Mouse (Mus musculus) G1E (cell line): ENCODE measurements around the gene Lrp8. TPM values are rescaled to one million over a fixed set of nuclear protein-coding genes. Genes with fewer than 3 reads are reported as not detected.
A peak's percentile ranks its signal among the peaks of the same experiment; 100 is the strongest.

Experiments used
- ATAC-seq: 2 replicates; pipeline ENCODE4 v1.8.0; 2016; ENCODE audit warnings: mild to moderate bottlenecking; ENCODE audit not compliant: insufficient number of reproducible peaks, poor library complexity, low FRiP score, severe bottlenecking; ENCODE audit errors: extremely low read depth
- DNase-seq: peaks from one replicate; pipeline ENCODE4 v3.0.0; 2012; ENCODE audit warnings: low spot score
- H3K27me3 ChIP-seq: 2 replicates; pipeline ENCODE4 v1.6.1; 2012; ENCODE audit warnings: mild to moderate bottlenecking, low read length, inconsistent platforms; ENCODE audit not compliant: insufficient read depth
- H3K36me3 ChIP-seq: replicated peaks from 2 replicates; pipeline ENCODE3; 2012; ENCODE audit warnings: mild to moderate bottlenecking, inconsistent platforms
- H3K4me1 ChIP-seq: 2 replicates; pipeline ENCODE4 v1.6.1; 2012; ENCODE audit warnings: low read depth, low read length, inconsistent platforms, mixed read lengths; ENCODE audit not compliant: insufficient read depth
- H3K4me3 ChIP-seq: 2 replicates; pipeline ENCODE4 v1.5.1; 2012; ENCODE audit warnings: low read depth, mild to moderate bottlenecking, inconsistent platforms, low read length, moderate library complexity, mixed read lengths
- H3K9me3 ChIP-seq: replicated peaks from 2 replicates; pipeline ENCODE4 v1.6.1; 2012; ENCODE audit warnings: inconsistent platforms
- CTCF ChIP-seq: IDR thresholded peaks from 2 replicates; pipeline ENCODE4 v1.5.1; 2012; ENCODE audit warnings: low read depth, low read length, inconsistent platforms, mixed read lengths
- GATA1 ChIP-seq: IDR thresholded peaks from 2 replicates; pipeline ENCODE4 v1.6.1; 2012; ENCODE audit warnings: borderline replicate concordance, low read length, inconsistent platforms, mixed read lengths
- GATA2 ChIP-seq: IDR thresholded peaks from 2 replicates; pipeline ENCODE4 v1.6.1; 2012; ENCODE audit warnings: low read depth, low read length, inconsistent platforms, borderline replicate concordance
- POLR2AphosphoS5 ChIP-seq: IDR thresholded peaks from 2 replicates; pipeline ENCODE4 v1.6.1; 2012; ENCODE audit warnings: low read depth, low read length, inconsistent platforms; ENCODE audit not compliant: insufficient replicate concordance
- TAL1 ChIP-seq: conservative IDR thresholded peaks from 2 replicates; pipeline ENCODE4 v1.6.1; 2012; ENCODE audit warnings: low read depth, low read length, inconsistent platforms, mixed read lengths
- polyA plus RNA-seq: library from polyadenylated mRNA; stranded (reverse); fragments of >175 nt; gene quantifications from 2 replicates; pipeline ENCODE4 v1.2.3, GENCODE M21; 2012
- total RNA-seq, 2 experiments: library from RNA; stranded (forward) in 1 of 2; stranded (reverse) in 1 of 2; fragments of 200-1000 nt in 1 of 2; fragments of >200 nt in 1 of 2; fragmentation: Nextera tagmentation in 1 of 2; gene quantifications; 2 replicates each; pipeline ENCODE4 v1.2.3; 2014 to 2017

Gene Lrp8
- total and polyA plus RNA-seq, 3 experiments: 5.0 to 13.0 (median 12.1) TPM

- no peak overlapping the region for H3K4me3 ChIP-seq
- TF ChIP-seq CTCF (no peak), TAL1 (no peak), POLR2AphosphoS5 (no peak), GATA2 (no peak), GATA1 (no peak)
- no peaks in the 10 kb centered on the region for H3K4me1 ChIP-seq
- DNase-seq (no peak), ATAC-seq (no peak)
- no peaks in the 10 kb centered on the region for H3K9me3 ChIP-seq
- H3K27me3 ChIP-seq: no peaks in the 10 kb centered on the region
- H3K36me3 ChIP-seq: peaks cover 84% of the 10 kb centered on the region
Observed at GRCm38 (mm10) chr4:107864866-107865265, 62.8 kb downstream of the Lrp8 start.

DNA sequence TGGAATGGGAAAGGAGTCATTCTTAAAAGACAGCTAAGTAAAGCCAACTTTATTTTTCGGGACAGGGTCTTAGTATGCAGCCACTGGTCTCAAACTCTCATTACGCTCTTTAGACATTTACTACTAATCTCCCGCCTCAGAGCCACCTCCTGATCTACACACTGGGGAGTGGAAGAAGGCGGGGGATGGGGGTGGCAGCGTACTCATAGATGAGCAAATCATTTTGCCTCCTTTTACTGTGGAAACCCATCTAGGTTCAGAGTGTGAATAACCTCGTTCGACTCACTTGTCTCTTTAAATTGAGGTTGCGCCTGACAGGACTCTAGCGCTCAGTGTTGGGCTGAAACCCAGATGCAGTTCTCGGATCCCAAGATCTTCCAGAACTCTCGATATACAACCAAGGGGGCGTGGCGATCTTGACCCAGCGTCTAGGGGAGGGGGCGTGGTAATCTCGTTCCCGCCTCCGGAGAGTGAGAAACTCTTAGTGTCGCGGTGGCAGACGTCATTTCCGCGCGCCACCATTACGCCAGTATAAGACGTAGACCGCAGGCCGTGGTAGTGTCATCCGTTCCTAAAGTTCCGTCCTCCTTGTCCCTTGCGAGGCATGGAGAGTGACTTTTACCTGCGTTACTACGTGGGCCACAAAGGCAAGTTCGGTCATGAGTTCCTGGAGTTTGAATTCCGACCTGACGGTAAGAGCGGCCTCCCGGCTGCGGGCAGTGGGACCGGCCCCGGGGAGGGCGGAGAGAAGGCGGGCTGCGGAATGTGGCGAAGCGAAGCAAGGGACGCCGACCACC, 77.4 kb downstream of the Lrp8 start, which contains the start of gene Magoh:
Gene Magoh (plus strand): TSS at position 502 of the 797 bp plus-strand sequence.
- Histone ChIP-seq H3K9me3 (no peaks in the 10 kb centered on the region), H3K4me3 (peak within 1 kb of the TSS; percentile 95), H3K4me1 (peaks cover 22% of the 10 kb centered on the region), H3K36me3 (peaks cover 50% of the 10 kb centered on the region), H3K27me3 (no peaks in the 10 kb centered on the region)
- ATAC-seq (peak; percentile 82), DNase-seq (peak; percentile 88)
- TF ChIP-seq POLR2AphosphoS5 (peak; percentile 82), GATA1 (no peak), GATA2 (no peak)

GRCm38 (mm10) chr4:107881631-107882030, 79.6 kb downstream of the Lrp8 start:
- no peak for TF ChIP-seq GATA1
- TF ChIP-seq CTCF: no peak
- no peak for TF ChIP-seq TAL1
- no peak for TF ChIP-seq POLR2AphosphoS5
- no peak for TF ChIP-seq GATA2
- Histone ChIP-seq H3K4me3 (no peak overlapping the region), H3K9me3 (no peaks in the 10 kb centered on the region), H3K27me3 (no peaks in the 10 kb centered on the region), H3K4me1 (peaks cover 22% of the 10 kb centered on the region), H3K36me3 (peaks cover 58% of the 10 kb centered on the region)
- no peak for DNase-seq
- ATAC-seq: no peak

GRCm38 (mm10) chr4:107886371-107886770, 84.3 kb downstream of the Lrp8 start:
- Histone ChIP-seq H3K27me3 (no peaks in the 10 kb centered on the region), H3K4me1 (peaks cover 31% of the 10 kb centered on the region), H3K4me3 (no peak overlapping the region), H3K36me3 (peaks cover 76% of the 10 kb centered on the region), H3K9me3 (no peaks in the 10 kb centered on the region)
- DNase-seq: no peak
- no peak for TF ChIP-seq POLR2AphosphoS5
- TF ChIP-seq GATA1: no peak
- TF ChIP-seq TAL1: no peak
- TF ChIP-seq CTCF: no peak
- TF ChIP-seq GATA2: no peak
- no peak for ATAC-seq

DNA sequence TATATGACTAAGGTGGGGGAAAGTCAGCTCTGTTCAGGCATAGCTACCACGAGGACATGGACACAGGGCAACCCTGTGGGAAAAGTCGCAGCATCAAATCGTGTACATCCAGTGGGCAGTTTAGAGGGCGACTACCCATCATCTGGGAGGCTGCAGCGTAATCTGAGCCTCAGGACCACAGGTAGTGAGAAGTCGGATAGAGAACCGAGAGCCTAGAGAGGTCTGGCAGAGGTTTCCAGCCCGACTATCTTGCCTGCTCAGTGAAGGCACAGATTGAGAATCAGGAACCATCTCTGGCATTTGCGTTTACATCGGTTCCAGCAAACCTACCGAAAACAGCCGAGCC, 87.3 kb downstream of the Lrp8 start:
- Histone ChIP-seq H3K4me1 (peaks cover 29% of the 10 kb centered on the region), H3K9me3 (no peaks in the 10 kb centered on the region), H3K36me3 (peaks cover 76% of the 10 kb centered on the region), H3K27me3 (no peaks in the 10 kb centered on the region), H3K4me3 (peak overlapping the region; percentile 76)
- TF ChIP-seq GATA1 (no peak), GATA2 (no peak)
- DNase-seq (no peak), ATAC-seq (no peak)

GRCm38 (mm10) chr4:107889731-107890432, 87.8 kb downstream of the Lrp8 start, which contains the start of gene 0610037L13Rik:
0610037L13Rik (plus strand) TSS chr4:107889813.
- Histone ChIP-seq H3K27me3 (no peaks in the 10 kb centered on the region), H3K4me1 (peaks cover 31% of the 10 kb centered on the region), H3K4me3 (peak within 1 kb of the TSS; percentile 76), H3K36me3 (peaks cover 76% of the 10 kb centered on the region), H3K9me3 (no peaks in the 10 kb centered on the region)
- TF ChIP-seq TAL1 (no peak), GATA2 (no peak), POLR2AphosphoS5 (no peak; the same call in 1 of the 2 replicates), CTCF (no peak), GATA1 (no peak)
- peak; percentile 96 for DNase-seq
- ATAC-seq: peak; percentile 97

DNA sequence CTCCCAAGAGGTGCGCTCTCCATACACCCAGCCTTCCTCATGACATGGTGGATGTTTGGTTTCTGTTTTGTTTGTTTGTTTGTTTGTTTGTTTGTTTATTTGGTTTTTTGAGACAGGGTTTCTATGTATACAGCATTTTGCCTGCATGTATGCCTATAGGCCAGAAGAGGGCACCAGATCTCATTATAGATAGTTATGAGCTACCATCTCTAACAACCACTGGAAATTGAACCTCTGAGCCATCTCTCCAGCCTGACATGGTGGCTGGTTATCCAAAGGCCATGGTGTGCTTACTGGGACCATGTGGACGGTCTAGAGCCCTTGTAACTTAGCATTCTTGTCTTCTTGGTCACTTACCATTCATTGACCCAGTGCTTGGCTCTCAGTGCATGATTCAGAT, 90.6 kb downstream of the Lrp8 start:
- H3K4me3 ChIP-seq: no peak overlapping the region
- no peak for TF ChIP-seq GATA1
- no peak for TF ChIP-seq CTCF
- no peak for TF ChIP-seq GATA2
- TF ChIP-seq TAL1: no peak
- TF ChIP-seq POLR2AphosphoS5: no peak
- no peaks in the 10 kb centered on the region for H3K27me3 ChIP-seq
- peaks cover 31% of the 10 kb centered on the region for H3K4me1 ChIP-seq
- no peak for DNase-seq
- no peak for ATAC-seq
- peaks cover 78% of the 10 kb centered on the region for H3K36me3 ChIP-seq
- H3K9me3 ChIP-seq: no peaks in the 10 kb centered on the region
